Mouse (Mus musculus): Measurements from ENCODE around the gene Olfr811. TPM values are rescaled to one million over a fixed set of nuclear protein-coding genes. Genes with fewer than 3 reads are reported as not detected.

The Olfr811 gene
- total RNA-seq (2021): not detected
- long read RNA-seq, experiment 1: 0 reads
- long read RNA-seq, experiment 2: 0 reads

GRCm38 (mm10) chr10:129804296-129804695, at the start of gene Olfr811:
TSS of gene Olfr811 (minus strand) at chr10:129804396.
- DNase-seq (ENCODE audit: low spot score in 2 of 2): no peak

- no peak for DNase-seq (ENCODE audit: low spot score in 2 of 2)
These were observed 43.1 kb upstream of the Olfr811 start for GRCm38 (mm10) chr10:129847343-129847742.

GRCm38 (mm10) chr10:129845994-129846393, 41.8 kb upstream of the Olfr811 start, which contains the start of gene Olfr812:
TSS of gene Olfr812 (minus strand) at chr10:129846094.
- no peak for DNase-seq (ENCODE audit: low spot score in 2 of 2)

GRCm38 (mm10) chr10:129794817-129795216, 9.4 kb downstream of the Olfr811 start, which contains the start of gene Olfr810:
TSS of gene Olfr810 (minus strand) at chr10:129794917.
- no peak for DNase-seq (ENCODE audit: low spot score in 2 of 2)

- no peak for DNase-seq (ENCODE audit: low spot score in 2 of 2)
These were observed 26.1 kb downstream of the Olfr811 start for GRCm38 (mm10) chr10:129778123-129778522.

- DNase-seq (ENCODE audit: low spot score in 2 of 2): no peak
These were observed 29.9 kb downstream of the Olfr811 start, which contains the start of gene Olfr809 for GRCm38 (mm10) chr10:129774338-129774737. TSS of gene Olfr809 (plus strand) at chr10:129774638.

GRCm38 (mm10) chr10:129765182-129765581, 39.0 kb downstream of the Olfr811 start, which contains the start of gene Olfr808:
TSS of gene Olfr808 (plus strand) at chr10:129765482.
- DNase-seq (ENCODE audit: low spot score in 2 of 2): no peak

- no peak for DNase-seq (ENCODE audit: low spot score in 2 of 2)
These were observed 46.5 kb downstream of the Olfr811 start, which contains the start of gene Olfr807 for GRCm38 (mm10) chr10:129757693-129758092. TSS of gene Olfr807 (minus strand) at chr10:129757793.

Other genes with a start within 250 kb of the Olfr811 start
- not detected for gene Olfr794, start 236.7 kb downstream of the Olfr811 start, total RNA-seq (2021)
- not detected for gene Olfr796, start 191.8 kb downstream of the Olfr811 start, total RNA-seq (2021)
- not detected for gene Olfr798, start 176.5 kb downstream of the Olfr811 start, total RNA-seq (2021)
- not detected for gene Olfr799, start 166.9 kb downstream of the Olfr811 start, total RNA-seq (2021)
- not detected for gene Olfr800, start 146.7 kb downstream of the Olfr811 start, total RNA-seq (2021)
- not detected for gene Olfr801, start 130.5 kb downstream of the Olfr811 start, total RNA-seq (2021)
- gene Olfr802, start 116.2 kb downstream of the Olfr811 start, total RNA-seq (2021): not detected
- gene Olfr803, start 110.1 kb downstream of the Olfr811 start, total RNA-seq (2021): not detected
- not detected for gene Olfr804, start 101.2 kb downstream of the Olfr811 start, total RNA-seq (2021)
- gene Olfr805, start 75.0 kb downstream of the Olfr811 start, total RNA-seq (2021): not detected
- gene Olfr806, start 62.5 kb downstream of the Olfr811 start, total RNA-seq (2021): not detected
- gene Olfr807, start 46.6 kb downstream of the Olfr811 start, total RNA-seq (2021): not detected
- not detected for gene Olfr808, start 38.9 kb downstream of the Olfr811 start, total RNA-seq (2021)
- gene Olfr809, start 29.8 kb downstream of the Olfr811 start, total RNA-seq (2021): not detected
- not detected for gene Olfr810, start 9.5 kb downstream of the Olfr811 start, total RNA-seq (2021)
- not detected for gene Olfr812, start 41.7 kb upstream of the Olfr811 start, total RNA-seq (2021)
- not detected for gene Olfr813, start 51.0 kb upstream of the Olfr811 start, total RNA-seq (2021)
- not detected for gene Olfr814, start 75.5 kb upstream of the Olfr811 start, total RNA-seq (2021)
- not detected for gene Olfr815, start 101.5 kb upstream of the Olfr811 start, total RNA-seq (2021)
- gene Olfr816, start 111.2 kb upstream of the Olfr811 start, total RNA-seq (2021): not detected
- gene Olfr818, start 144.7 kb upstream of the Olfr811 start, total RNA-seq (2021): not detected
- not detected for gene Olfr819, start 162.9 kb upstream of the Olfr811 start, total RNA-seq (2021)
- gene Olfr247, start 171.7 kb upstream of the Olfr811 start, total RNA-seq (2021): not detected
- not detected for gene Gm10310, start 180.7 kb upstream of the Olfr811 start, total RNA-seq (2021)
- gene Olfr820, start 208.2 kb upstream of the Olfr811 start, total RNA-seq (2021): not detected
- gene Olfr821, start 226.0 kb upstream of the Olfr811 start, total RNA-seq (2021): not detected

Data from adrenal gland, postnatal 4 days (tissue).